Mouse (Mus musculus): ENCODE measurements around the gene Akt1.

Akt1 gene

DNA sequence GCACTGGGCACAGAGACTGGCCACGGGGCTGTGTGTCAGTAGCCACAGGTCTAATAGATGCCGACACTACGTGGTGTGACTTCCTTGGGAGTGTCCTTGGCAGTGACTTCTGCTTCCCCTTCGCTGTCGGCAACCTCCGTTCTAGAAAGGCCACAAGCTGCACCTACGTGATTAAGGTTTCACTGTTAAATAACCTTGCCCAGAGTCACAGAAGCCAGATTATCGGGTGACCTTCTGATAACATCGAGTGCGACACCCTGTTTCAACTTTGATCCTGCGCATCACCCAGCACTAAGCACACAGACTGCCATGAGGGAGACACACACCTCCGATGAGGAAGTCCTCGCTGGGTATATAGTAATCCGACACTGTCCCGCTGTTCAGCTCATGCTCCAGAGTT, 13.8 kb upstream of the Akt1 start:
- no peak for DNase-seq (ENCODE audit: low read depth, low spot score)

DNA sequence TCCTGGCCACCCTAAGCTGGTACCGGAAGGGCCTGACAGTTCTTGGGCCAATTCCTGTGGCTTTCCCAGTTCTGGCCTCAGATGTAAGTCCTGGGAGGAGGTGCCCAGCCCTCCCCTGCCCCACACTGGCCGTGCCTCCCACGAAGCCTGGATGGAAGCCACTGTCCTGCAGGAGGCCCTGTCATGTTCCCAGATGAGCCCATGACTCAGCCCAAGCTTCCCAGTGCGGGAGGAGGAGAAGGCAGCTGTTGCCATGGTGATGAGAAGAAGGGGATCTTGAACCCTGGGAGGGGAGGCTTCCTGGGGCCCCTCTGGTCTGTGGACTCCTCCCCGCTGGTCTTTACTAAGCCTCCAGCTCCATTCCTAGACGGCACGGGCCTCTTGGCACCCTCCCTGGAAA, 8.7 kb upstream of the Akt1 start:
- DNase-seq (ENCODE audit: low read depth, low spot score) = no peak

DNA sequence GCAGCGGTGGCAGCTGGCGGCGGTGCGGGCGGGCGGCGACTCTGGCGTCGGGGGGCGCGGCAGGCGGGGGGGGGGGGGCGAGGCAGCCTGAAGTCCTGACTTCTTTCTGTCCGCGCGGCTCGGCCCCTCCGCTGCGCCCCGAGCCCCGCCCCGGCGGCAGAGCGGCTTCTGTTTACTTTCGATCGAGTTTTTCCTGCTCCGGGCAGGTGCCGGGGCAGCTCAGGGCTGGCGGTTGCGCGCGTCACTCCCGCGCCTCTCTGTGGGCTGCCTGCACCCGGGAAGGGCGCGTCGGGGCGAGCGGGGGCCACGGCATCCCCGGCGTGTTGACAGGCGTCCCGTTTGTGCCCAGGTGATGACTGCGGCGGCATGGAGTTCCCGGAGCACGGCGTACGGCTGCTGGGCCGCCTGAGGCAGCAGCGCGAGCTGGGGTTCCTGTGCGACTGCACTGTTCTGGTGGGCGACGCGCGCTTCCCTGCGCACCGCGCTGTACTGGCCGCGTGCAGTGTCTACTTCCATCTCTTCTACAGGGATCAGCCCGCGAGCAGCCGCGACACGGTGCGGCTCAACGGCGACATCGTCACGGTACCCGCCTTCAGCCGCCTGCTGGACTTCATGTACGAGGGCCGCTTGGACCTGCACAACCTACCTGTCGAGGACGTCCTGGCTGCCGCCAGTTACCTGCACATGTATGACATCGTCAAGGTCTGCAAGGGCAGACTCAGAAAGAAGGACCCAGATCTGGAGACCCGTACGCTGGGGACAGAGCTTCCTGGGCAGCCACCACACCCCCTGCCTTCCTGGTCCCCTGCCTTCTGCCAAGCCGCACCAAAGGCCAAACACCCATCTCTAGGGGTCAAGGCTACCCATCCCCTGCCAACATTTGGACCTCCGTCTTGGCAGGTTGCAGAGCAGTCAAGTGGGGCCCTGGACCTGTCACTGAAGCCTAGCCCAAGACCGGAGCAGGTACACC, 4.6 kb upstream of the Akt1 start:
- DNase-seq (ENCODE audit: low read depth, low spot score) = no peak

DNA sequence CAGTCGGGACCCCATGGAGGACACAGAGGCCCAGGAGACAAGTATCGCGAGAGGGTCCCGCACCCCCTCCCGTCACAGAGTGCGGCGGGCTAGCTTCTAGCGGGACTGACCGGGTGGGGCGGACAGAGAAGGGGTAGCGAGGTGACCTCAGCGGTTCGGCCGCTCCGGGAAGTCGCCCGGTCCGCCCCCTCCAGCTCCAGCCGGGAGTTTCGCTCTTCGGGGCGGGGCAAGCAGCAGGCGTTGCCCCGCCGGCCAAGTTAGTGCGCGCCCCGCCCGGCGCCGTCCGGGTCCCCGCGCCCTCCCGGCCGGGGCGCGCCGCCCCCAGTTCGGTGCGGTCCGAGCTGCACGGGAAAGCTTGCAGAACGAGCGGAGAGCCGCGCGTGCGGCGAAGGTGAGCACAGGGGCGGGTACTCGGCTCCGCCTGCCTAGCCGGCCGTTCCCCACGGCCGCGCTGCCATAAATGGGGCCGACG, 3.9 kb upstream of the Akt1 start, which contains the start of gene Zbtb42:
Zbtb42 (plus strand) TSS at position 274 of the 472 bp plus-strand sequence.
- peak; percentile 72 for DNase-seq (ENCODE audit: low read depth, low spot score)

DNA sequence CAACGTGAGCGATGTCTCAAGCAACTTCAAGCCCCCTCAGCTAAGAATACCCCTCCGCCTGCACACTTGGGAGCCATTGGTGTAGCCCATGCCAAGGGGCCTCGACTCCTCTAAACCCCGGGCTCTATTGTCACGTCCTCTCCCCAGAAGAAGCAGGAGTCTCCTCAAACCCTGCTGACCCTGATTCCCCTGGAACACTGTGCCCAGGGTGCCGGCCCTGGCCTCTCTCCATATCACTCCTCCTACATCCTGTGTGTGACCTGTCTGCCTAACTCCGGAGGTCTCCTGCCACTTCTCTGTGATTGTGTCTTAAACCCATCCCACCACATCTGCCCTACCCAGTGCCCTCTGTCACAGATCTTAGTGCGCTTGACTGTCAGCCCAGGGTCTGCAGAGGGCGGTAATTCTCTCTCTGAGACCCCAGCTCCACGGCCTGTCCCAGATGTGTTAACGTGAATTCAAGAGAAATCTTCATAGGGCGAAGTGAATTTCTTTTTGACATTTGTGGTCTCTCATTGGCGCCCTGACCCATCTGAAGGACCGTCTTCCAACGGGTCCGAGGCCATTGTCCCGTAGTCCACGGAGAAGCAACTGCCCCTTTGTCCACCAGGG, 3.4 kb upstream of the Akt1 start:
- DNase-seq (ENCODE audit: low read depth, low spot score) = no peak

DNA sequence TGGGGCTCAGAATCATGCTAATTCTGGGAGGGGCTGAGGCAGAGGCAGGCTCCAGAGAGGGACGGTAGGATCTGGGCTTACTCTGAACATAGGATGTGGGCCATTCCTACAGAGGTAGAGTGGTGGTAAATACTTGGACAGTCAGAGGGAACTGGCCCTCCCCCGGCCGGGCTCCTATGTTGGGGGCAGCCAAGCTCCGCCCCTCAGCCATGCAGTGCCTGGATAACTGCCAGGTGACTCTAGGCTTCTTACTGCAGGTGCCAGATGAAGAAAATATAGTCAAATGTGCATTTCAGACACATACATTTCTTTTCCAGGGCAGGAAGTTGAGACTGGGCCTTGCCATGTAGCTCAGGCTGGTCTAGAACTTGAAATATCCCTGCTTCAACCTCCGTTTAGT, 2.4 kb upstream of the Akt1 start:
- no peak for DNase-seq (ENCODE audit: low read depth, low spot score)

DNA sequence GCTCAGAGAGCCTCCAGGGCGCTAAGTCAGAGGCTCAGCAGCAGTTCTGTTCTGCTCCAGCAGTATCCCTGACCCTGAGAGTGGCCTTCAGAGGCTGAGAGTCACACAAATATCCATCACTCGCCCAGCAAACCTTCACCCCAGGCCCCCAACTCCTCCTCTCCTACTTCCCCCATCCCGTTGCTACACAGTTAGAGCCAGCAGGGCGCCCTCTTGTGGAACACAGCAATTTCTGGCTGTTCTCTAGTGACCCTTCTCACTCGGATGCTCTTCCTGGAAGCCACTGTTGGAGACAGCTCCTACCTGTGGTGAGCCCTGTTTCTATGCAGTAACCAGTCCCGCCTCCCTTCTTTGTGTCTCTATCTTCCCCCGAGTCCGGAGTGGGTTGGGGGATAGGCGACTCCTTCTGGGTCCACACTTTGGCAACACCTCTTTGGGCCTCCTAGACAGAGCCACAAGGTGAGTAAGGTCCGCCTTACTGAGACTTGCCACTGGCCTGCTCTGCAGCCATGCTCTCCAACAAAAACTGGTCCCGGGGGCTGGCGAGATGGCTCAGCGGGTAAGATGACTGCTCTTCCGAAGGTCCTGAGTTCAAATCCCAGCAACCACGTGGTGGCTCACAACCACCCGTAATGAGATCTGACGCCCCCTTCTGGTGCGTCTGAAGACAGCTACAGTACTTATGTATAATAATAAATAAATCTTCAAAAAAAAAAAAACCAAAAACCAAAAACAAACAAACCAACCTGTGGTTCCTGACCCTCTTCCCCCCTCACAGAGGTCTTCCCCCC, 756 bp upstream of the Akt1 start:
- DNase-seq (ENCODE audit: low read depth, low spot score) = peak; percentile 88

DNA sequence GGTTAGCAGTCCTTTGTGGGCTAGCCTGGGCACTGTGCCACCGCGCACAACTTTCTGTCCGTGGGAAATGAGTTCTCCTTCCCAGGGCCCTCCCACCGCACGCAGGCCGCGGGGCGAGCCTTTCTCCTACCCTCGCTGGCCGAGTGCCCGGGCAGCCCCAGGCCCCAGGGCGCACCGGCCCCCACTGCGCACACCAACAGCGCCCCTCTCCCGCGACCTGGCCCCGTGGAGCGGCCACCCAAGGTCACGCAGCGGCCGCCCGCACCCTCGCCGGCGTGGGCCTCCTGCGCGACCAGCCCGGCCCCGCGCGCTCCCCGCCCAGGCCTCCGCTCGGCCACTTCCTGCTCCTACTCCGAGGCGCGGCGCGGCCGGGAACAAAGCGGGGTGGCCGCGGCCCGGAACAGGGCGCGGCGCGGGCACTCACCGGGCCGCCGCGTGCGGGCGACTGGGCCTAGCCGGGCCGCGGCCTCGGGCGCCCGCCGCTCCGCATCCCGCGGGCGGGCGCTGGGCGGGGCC, 1.1 kb downstream of the Akt1 start:
- DNase-seq (ENCODE audit: low read depth, low spot score) = no peak

DNA sequence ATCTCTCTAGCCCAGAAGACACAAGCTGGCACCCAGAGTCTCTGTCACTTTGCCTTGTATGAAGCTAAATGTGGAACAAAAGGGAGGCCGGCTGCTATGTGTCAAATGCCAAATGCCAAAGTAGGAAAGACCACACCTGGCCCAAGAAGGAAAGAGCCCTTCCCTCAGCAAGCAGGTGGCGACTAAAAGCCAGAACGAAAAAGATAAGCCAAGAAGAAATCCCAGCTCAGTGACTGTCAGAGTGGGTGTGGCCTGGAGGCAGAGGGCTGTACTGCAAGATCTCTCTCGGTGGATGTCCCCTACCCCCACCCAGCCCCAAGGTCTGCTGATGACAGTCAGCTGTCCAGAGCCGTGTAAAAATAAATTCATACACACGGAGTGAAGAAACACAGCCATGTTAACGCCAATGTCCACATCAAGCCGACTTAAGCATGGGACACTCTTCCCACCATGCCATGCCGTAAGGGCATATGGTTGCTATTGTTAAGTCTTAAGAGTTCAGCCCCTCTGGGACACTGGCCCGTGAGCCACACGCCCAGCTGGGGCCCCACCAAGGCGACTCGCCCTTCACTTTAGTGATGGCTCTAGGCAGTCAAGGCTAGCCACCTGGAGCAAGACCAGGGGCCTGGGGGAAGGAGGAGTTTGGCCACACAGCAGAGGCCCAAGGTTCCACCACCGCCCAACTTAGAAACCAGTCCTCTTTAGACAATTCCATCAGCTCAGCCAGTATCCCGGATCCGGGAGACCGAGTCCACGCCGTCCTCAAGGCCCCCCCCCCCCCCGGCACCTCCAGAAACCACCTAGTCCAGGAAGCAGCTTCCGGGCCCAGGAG, 1.7 kb downstream of the Akt1 start:
- DNase-seq (ENCODE audit: low read depth, low spot score) = no peak

DNA sequence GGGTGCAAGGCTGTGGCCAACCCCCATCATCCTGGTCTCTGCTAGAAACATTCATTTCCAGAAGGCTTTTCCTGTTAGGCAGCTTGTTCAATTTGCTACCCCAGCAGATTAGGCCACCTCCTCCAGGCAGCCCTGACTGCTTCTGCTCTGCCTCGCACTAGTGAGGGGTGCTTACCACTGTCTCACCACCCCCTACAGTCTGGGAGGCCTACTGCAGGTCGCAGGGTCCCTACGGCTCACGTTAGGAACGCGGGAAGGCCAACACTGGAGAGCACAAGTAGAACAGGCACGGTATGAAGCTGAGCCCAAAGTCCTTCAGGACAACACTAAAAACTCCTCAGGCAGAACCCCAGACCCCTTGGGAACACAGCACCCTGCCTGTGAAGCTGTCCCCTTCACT, 2.8 kb downstream of the Akt1 start:
- DNase-seq (ENCODE audit: low read depth, low spot score) = no peak

DNA sequence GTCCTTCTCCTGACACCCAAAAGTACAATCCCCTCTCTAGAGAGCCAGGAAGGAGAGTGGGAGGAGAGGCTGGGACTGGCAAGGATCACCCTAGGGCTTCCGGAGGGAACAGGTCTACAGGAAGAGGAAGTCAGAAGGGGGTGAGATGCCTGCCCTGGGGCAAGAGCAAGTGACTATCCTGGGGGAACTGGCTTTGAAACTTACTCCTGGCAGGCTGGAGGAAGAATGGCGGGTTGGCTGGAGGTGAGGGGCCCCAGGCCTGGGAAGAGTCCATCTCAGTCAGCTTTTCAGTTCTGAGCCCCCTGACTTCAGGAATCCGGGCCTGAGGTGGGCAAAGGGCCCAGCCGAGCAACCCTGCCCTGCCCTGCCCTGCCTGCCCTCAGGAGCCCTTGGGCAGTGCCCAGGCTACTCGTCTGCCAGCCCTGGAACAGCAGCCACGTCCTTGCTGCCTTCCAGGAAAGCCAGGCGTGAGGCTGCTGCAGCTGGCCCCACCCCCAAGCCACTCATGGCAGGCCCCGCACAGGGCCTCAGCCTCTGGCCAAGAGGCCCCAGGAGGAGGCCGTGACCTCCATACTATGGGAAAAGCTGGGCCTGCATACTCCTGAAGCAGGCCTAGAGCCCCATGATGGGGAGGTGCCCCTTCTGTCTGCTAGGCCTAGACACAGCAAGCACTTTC, 3.8 kb downstream of the Akt1 start:
- no peak for DNase-seq (ENCODE audit: low read depth, low spot score)

DNA sequence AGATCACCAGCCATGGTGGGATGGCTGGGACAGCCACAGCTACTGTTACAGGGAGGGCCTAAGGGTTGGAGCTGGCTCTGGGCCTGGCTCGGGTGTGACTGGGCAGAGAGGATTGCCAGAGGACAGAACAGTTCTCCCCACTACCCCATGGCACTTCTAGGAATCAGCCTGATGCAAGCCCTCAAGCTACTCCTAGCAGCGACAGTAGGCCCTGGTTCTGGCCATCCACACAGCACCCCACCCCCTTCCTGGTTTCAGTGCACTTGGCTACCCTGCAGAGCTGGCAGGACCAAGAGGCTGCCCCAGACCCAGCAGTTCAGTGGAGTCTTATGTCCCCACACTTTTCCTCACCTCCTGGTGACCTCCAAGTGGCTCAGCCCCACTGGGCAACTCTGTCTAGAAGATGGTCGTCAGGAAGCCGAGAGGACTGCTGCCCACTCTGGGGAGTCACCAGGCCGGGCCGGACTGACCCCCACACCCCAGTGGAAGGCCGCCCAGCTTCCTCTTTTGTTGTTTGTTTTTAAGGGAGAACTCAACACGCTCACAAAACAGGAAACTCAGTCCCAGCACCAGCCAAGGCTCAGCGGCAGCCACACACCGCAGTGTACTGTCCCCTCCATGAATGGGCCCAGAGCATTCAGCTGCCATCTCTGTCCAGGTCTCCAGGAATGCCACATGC, 6.9 kb downstream of the Akt1 start:
- no peak for DNase-seq (ENCODE audit: low read depth, low spot score)

DNA sequence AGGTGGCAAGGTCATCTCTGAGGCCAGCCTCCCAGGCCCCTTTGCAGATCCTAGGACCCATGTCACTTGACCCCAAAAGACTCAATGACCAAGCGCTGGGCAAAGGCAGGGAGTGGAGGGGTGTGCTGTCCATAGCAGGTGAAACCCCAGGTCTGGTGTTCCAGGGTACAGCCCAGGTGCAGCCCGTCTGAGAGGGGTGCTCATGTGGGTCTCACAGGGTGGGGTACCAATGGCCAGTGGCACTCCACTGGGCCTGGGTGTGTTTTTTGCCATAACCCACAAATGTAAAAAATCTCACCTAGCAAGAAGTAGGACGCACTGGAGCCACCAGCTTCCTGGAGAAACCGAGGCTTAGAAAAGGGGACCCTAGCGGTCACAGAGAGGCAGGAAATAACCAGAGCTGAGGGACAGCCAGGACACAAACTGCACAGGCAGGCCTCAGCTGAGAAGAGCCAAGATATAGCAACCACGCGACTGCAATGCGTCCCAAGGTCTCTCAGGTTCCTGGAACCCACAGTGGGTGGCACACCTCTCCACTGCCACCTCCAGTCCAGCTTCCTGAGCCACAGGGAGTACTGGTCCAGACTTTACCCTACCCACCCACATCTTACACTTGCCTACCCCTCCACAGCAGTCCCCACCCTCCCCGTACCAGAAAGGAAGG, 8.7 kb downstream of the Akt1 start:
- no peak for DNase-seq (ENCODE audit: low read depth, low spot score)

DNA sequence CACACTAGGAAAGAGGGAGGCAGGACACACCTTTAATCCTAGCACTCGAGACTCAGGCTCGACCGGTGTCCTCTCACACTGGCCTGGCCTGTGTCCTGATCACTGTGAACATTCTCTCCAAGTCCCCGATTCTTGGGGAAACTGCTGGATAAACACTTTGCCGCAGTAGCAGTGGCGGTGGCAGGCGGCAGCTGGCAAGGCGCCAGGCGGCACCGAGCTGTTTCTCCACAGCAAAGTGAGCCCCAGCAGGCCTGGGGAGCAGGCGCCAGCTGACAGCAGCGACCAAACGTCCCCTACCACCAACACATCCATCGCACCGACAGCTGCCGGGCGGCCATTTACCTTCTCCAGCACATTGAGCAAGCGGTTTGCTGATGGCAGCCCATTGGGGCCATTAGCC, 9.2 kb downstream of the Akt1 start:
- DNase-seq (ENCODE audit: low read depth, low spot score) = no peak

DNA sequence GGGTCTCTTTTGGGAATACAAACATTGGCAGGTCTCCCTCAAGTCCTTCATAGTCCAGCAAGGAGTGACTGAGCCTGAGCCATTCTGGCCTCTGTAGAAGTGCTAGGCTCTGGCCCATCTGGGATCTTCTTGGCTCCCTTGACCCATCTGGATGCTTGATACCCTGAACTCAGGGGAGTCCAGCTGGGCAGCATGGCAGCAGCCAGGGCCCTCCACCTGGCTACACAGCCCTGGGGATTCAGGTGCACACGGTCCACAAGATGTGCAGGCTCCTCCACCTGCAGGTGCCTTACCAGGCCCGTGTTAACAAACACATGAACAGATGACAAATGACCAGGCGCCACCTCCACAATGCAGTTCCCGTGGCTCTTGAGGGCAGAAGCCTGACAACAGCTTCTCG, 10.0 kb downstream of the Akt1 start:
- DNase-seq (ENCODE audit: low read depth, low spot score) = no peak

DNA sequence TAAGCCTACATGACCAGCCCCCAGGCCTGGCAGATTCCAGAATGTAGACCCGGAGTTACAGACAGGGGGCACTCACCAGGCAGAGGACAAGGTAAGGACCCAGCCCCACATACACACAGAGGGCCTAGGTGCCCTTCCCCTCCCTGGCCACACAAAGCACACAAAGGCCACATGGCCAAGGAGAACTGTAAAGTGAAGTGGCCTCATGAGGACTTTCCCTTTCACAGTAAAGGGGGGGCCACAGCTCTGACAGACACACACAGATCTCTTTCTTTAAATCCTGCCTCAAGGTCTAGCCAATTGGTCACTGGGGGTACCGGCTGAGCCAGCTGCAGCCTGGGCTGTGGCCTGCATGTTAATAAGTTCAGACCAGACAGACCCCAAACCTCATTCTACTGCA, 10.6 kb downstream of the Akt1 start:
- DNase-seq (ENCODE audit: low read depth, low spot score) = no peak

DNA sequence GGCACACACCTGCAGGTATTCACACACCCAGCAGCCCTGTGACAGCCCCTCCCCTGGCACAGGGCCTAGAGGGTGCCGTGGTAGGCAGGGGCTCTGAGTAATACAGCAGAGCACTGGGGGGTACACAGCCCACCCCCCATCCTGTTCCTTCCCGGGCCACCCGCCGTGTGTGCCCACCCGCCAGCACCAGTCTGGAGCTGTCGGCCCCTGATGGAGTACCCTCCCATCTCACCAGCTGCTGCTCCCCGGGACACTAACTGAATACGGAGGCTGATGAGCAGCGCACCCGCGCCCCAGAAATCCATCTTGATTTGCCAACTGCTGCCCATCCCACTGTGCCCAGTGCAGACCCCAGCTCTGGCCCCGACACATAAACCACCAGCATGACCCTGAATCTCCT, 11.0 kb downstream of the Akt1 start:
- no peak for DNase-seq (ENCODE audit: low read depth, low spot score)

DNA sequence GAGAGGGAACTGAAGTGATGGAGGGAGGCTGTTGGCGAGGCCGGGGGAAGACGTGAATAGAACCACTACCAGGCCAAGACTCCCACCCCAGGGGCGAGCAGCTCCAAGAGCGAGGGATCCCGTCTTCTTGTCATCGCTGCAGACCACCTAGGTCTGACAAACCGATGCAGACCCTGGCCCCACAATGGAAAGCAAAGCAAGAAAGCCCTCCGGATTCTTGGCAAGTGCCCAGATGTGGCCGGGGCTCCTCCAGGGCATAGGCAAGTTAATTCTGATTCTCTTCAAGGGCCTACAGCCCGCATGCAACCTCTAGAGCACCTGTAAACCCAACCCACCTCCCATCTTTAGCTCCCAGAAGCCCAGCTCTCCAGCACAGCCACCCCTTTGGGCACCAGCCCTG, 11.4 kb downstream of the Akt1 start:
- DNase-seq (ENCODE audit: low read depth, low spot score) = no peak

DNA sequence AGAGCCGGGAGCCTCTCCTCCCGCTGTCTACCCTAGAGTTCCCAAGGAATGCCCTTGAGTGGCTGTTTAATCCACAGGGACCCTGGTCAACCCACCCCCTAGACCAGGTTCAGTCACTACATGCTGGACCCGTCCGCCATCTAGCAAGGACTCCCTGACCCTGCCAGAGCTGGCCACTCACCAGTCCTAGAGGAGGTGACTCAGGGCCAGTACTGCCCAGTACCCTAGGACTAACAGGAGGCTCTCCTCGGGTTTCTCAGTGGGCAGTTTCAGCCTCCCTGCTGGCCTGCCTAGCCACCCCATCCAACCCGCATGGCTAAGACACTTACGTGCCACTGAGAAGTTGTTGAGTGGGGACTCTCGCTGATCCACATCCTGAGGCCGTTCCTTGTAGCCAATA, 12.8 kb downstream of the Akt1 start:
- DNase-seq (ENCODE audit: low read depth, low spot score) = no peak

DNA sequence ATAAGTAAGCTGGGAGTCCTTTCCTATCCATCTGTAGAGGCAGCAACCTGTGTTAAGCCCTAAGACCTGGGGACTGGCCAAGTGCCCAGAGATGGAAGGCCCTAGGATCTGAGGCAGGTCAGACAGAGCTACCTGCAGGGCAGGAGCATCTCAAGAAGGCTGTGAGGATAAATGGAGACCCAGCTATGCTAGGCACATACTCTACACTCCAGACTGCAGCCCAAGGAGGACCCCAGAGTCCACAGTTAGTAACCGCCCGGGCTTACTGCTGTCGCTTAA, 13.4 kb downstream of the Akt1 start:
- DNase-seq (ENCODE audit: low read depth, low spot score) = no peak
